Mouse (Mus musculus) heart, postnatal 36 days (tissue): ENCODE measurements around the gene H1foo. TPM values are rescaled to one million over a fixed set of nuclear protein-coding genes. Genes with fewer than 3 reads are reported as not detected.

Experiments
- DNase-seq, 2 experiments: peaks; one replicate each; pipeline ENCODE4 v3.0.0; 2021 to 2022
- intact Hi-C: fragments of 180-260 bp; cut with DNase I; formaldehyde crosslinking; loops from one replicate; pipeline ENCODE4 v1.15.1; 2025
- total RNA-seq, 2 experiments: library from RNA; stranded (reverse); gene quantifications; 2 replicates each; pipeline ENCODE4 v1.2.3; 2021

Gene H1foo
- total RNA-seq, 2 experiments from 2014 or later = not detected

DNA sequence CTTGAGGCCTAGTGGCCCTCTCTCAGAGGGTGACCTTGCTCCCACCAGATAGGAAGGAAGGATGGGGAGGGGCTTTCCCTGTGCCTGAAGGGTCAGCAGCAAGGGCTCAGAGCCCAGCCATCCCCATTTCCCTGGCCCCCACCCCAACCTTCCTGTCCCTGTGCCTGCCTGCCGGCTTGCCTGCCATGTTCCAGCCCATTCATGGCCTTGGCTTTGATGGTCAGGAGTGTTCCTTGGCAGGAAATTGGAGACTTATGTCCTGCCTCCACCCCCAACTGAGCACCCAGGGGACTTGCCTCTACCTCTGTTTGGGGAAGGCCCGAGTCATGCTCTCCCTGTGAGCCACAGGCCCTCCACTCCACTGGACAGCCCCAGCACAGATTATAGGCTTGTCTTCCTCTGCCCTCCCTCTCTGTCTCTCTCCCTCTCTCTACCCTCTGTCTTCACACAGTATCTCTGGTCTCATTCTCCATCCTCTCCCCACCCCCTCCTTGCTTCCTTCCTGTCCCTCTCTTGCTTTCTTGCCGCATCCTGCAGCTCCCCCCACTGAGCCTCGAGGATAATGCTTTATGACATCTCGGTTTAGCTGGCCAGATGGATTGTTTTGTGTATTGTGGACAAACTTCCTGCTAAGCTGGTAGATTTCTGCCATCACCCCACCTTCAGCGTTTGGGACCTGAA, 51.6 kb downstream of the H1foo start:
- intact Hi-C loops = loop anchor here (1.0 kb wide), 1 partner anchor 10 kb away; no protein-coding TSS in a partner anchor
- peak; percentile 66 to 75 for DNase-seq

DNA sequence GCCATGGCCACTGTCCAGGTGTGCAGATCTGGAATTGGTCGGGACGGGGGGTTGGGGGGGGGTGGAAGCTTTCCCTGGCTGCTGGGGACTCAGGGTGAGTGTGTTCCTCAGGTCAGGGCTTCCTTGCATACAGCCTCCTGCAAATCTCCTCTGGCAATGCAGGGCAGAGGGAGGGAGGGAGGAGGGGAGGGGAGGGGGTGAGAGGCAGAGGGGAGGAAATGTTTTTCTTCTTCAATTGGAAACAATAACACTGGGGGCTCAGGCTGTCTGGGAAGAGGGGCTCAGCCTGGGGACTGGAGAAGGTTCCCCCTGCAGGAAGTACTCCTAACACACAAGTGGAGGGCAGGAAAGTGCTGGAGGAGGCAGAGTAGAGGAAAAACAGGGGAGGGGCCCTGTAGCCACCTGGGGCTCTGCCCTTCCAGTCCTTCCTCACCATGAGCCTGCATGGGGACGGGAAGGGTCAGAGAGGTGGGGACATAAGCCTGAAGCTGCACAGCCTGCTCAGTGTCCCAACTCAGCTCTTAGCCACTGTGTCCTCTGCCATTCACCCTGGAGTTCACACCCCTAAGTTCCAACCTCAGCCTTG, 53.1 kb downstream of the H1foo start:
- DNase-seq = no peak

GRCm38 (mm10) chr6:115998758-115999157, 54.0 kb downstream of the H1foo start:
- DNase-seq = no peak
- intact Hi-C loops = no loop called here

More for the DNA sequence above, 53.1 kb downstream of the H1foo start:
- intact Hi-C loops = no loop called here

- no peak for DNase-seq
- intact Hi-C loops = no loop called here
Observed at GRCm38 (mm10) chr6:115999227-115999626, 54.5 kb downstream of the H1foo start.

Other genes with a start within 250 kb of the H1foo start
- under 1 TPM; 0.33 to 0.60 TPM for gene Tmem40, start 182.5 kb upstream of the H1foo start, total RNA-seq
- gene Cand2, start 170.4 kb upstream of the H1foo start, total RNA-seq = 10 to 100 TPM; 72.4 to 76.5 TPM
- 100 to 1,000 TPM; 621 to 649 TPM for gene Rpl32, start 136.2 kb upstream of the H1foo start, total RNA-seq
- gene Efcab12, start 106.5 kb upstream of the H1foo start, total RNA-seq = under 1 TPM; 0.35 to 0.53 TPM
- 1 to 10 TPM; 1.2 TPM for gene Mbd4, start 91.6 kb upstream of the H1foo start, total RNA-seq
- 1 to 10 TPM; 9.1 to 9.4 TPM for gene Ift122, start 91.5 kb upstream of the H1foo start, total RNA-seq
- gene Rho, start 13.2 kb upstream of the H1foo start, total RNA-seq = not detected
- gene Plxnd1, start 50.1 kb downstream of the H1foo start, total RNA-seq = 10 to 100 TPM; 69.9 to 74.6 TPM
- gene Tmcc1, start 248.5 kb downstream of the H1foo start, total RNA-seq = 10 to 100 TPM; 32.3 to 37.7 TPM